Mouse (Mus musculus) ES-E14 (cell line): ENCODE measurements around the gene Abca7. TPM values are rescaled to one million over a fixed set of nuclear protein-coding genes. Genes with fewer than 3 reads are reported as not detected.
A peak's percentile ranks its signal among the peaks of the same experiment; 100 is the strongest.

Experiments used
- DNase-seq: peaks from one replicate; pipeline ENCODE4 v3.0.0-alpha.2; 2013; ENCODE audit warnings: low read depth, low spot score
- H3K27ac ChIP-seq: 2 replicates; pipeline ENCODE4 v1.5.1; 2012; ENCODE audit warnings: low read depth, mild to moderate bottlenecking, low read length, moderate library complexity, mixed read lengths; ENCODE audit not compliant: poor library complexity, insufficient read depth, severe bottlenecking
- H3K36me3 ChIP-seq: 2 replicates; pipeline ENCODE4 v1.6.1; 2012; ENCODE audit warnings: mild to moderate bottlenecking, low read length, moderate library complexity, mixed read lengths; ENCODE audit not compliant: control insufficient read depth, poor library complexity, insufficient read depth, severe bottlenecking
- H3K4me1 ChIP-seq, 2 experiments: fragments of 150-350 bp in 1 of 2; sonication (generic) in 1 of 2; 2 replicates each; pipeline ENCODE4 v1.6.1; 2012; ENCODE audit warnings: low read length in 2 of 2, mild to moderate bottlenecking in 1 of 2, mixed read lengths in 1 of 2; ENCODE audit not compliant: control insufficient read depth in 2 of 2, insufficient read depth in 2 of 2, poor library complexity in 1 of 2
- H3K4me3 ChIP-seq, 2 experiments: fragments of 150-350 bp in 1 of 2; sonication (generic) in 1 of 2; 2 replicates each; pipeline ENCODE4 v1.5.1; 2012; ENCODE audit warnings: low read length in 2 of 2, low read depth in 1 of 2, mild to moderate bottlenecking in 1 of 2, mixed read lengths in 1 of 2; ENCODE audit not compliant: insufficient read depth in 1 of 2, poor library complexity in 1 of 2, severe bottlenecking in 1 of 2
- H3K9ac ChIP-seq: 2 replicates; pipeline ENCODE4 v1.6.1; 2012; ENCODE audit warnings: low read depth, mild to moderate bottlenecking, low read length, mixed read lengths; ENCODE audit not compliant: poor library complexity, insufficient read depth, severe bottlenecking
- H3K9me3 ChIP-seq: fragments of 150-350 bp; sonication (generic); 2 replicates; pipeline ENCODE4 v1.6.1; 2012; ENCODE audit warnings: low read depth, mild to moderate bottlenecking, low read length; ENCODE audit not compliant: control insufficient read depth, insufficient read depth
- CHD2 ChIP-seq: IDR thresholded peaks from 2 replicates; pipeline ENCODE4 v1.6.1; 2014; ENCODE audit warnings: mild to moderate bottlenecking, low read depth, low read length, inconsistent platforms
- HCFC1 ChIP-seq: IDR thresholded peaks from 2 replicates; pipeline ENCODE4 v1.6.1; 2012; ENCODE audit warnings: low read length, inconsistent platforms, borderline replicate concordance; ENCODE audit not compliant: insufficient read depth
- MAFK ChIP-seq: IDR thresholded peaks from 2 replicates; pipeline ENCODE4 v1.6.1; 2014; ENCODE audit warnings: mild to moderate bottlenecking, low read depth, low read length, inconsistent platforms; ENCODE audit not compliant: insufficient read depth
- ZC3H11A ChIP-seq: IDR thresholded peaks from 2 replicates; pipeline ENCODE4 v1.6.1; 2012; ENCODE audit warnings: low read depth, mild to moderate bottlenecking, inconsistent platforms, low read length, borderline replicate concordance
- ZNF384 ChIP-seq: IDR thresholded peaks from 2 replicates; pipeline ENCODE4 v1.6.1; 2012; ENCODE audit warnings: low read depth, low read length, inconsistent platforms
- in situ Hi-C, 2 experiments: fragments of 600-800 bp; cut with MboI; formaldehyde crosslinking; loops; one replicate each; pipeline ENCODE4 v1.15.1; 2025; ENCODE audit warnings: low sequenced_read_pairs in 2 of 2, inconsistent platforms in 1 of 2; ENCODE audit not compliant: unreplicated experiment in 2 of 2
- total RNA-seq: library from RNA; depleted of rRNA; stranded (reverse); fragments of 300-350 nt; gene quantifications from 2 replicates; pipeline ENCODE4 v1.2.3, GENCODE M21; 2012

Gene Abca7
- total RNA-seq, 1 experiment: 8.8 TPM

DNA sequence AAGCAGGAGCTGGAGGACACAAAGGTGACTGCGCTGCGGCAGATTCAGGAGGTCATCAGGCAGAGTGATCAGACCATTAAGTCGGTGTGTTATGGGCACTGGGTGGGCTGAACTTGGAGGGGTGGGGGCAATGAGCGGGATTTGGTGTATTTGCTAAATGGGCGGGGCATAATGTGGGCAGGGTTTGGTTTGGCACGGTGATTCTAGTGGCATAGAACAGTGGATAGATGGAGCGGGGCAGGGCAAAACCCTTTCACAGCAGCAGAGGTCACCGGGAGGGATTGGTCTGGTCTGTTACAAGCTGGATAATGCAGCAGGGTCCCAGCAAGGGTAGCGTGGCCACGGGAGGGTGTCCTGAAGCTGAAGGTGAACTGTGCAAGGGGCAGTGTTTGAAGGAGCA, 29.2 kb downstream of the Abca7 start:
- Histone ChIP-seq H3K9me3 (no peaks in the 10 kb centered on the region), H3K9ac (no peak overlapping the region), H3K27ac (no peak overlapping the region), H3K4me3 (no peak overlapping the region), H3K4me1 (peaks cover 0 to 47% of the 10 kb centered on the region in 2 experiments; a peak in 2 of 4 replicates), H3K36me3 (peaks cover 4% of the 10 kb centered on the region; the same call in 1 of the 2 replicates)
- no peak for DNase-seq
- in situ Hi-C loops: no loop called here
- TF ChIP-seq ZNF384 (no peak), MAFK (no peak), CHD2 (no peak), ZC3H11A (no peak), HCFC1 (no peak)

DNA sequence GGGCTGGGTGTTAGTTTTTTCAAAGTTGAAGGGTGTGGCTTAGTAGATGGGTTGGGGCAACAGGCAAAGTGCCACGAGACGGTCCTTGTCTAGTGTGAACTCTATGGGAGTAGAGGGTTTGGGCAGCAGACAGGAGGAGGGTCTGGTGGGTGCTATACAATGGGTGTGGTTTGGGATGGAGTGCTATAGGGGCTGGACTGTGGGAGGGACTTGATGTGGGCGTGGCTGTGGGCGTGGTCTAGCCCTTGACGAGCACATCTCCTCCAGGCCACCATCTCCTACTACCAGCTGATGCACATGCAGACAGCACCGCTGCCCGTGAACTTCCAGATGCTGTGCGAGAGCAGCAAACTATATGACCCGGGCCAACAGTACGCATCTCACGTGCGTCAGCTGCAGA, 29.6 kb downstream of the Abca7 start:
- Histone ChIP-seq H3K36me3 (peaks cover 7% of the 10 kb centered on the region; the same call in 1 of the 2 replicates), H3K9ac (no peak overlapping the region), H3K4me1 (peaks cover 0 to 43% of the 10 kb centered on the region in 2 experiments; a peak in 2 of 4 replicates), H3K27ac (no peak overlapping the region), H3K9me3 (no peaks in the 10 kb centered on the region), H3K4me3 (no peak overlapping the region)
- in situ Hi-C loops: no loop called here
- DNase-seq: peak; percentile 86
- TF ChIP-seq HCFC1: no peak
- TF ChIP-seq MAFK: no peak
- TF ChIP-seq CHD2: no peak

DNA sequence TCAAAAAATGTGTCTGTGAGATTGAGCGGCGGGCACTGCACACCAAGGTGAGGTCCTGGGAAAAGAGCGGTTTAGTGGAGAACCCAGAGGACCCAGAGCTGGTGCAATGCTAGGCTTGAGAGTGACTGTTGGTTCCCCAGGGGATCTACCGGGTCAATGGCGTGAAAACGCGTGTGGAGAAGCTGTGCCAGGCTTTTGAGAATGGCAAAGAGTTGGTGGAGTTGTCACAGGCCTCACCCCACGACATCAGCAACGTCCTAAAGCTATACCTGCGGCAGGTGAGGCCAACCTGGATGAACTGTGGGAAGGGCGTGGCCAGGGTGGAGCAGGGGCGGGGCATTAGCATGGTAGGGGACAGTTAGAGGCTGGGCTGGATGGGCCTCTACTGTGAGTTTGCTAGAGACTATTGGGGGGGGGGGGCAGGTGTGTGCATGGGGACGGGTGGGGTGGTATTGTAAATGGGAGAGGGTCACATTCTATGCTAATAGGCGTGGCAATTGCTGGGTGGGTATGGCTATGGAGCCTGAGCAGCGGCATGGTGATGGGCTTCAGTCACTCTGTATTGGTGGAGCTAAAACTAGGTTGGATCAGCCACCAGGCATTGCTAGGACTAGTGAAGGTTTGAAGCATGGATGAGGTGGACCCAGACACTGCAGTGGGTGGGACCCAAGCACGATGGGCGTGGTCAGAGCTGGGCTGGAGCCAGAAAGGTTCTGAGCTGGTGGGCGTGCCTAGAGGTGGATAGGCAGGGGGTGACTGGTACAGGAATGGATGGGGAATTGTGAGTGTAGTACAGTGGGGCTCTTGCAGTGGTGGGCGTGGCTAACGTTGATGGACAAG, 31.6 kb downstream of the Abca7 start:
- Histone ChIP-seq H3K27ac (no peak overlapping the region), H3K4me3 (no peak overlapping the region), H3K36me3 (peaks cover 5% of the 10 kb centered on the region; the same call in 1 of the 2 replicates), H3K4me1 (peaks cover 0 to 39% of the 10 kb centered on the region in 2 experiments; a peak in 2 of 4 replicates), H3K9ac (no peak overlapping the region), H3K9me3 (no peaks in the 10 kb centered on the region)
- in situ Hi-C loops: no loop called here
- DNase-seq: peak; percentile 77
- TF ChIP-seq ZC3H11A (no peak), CHD2 (no peak), HCFC1 (no peak), MAFK (no peak), ZNF384 (no peak)

DNA sequence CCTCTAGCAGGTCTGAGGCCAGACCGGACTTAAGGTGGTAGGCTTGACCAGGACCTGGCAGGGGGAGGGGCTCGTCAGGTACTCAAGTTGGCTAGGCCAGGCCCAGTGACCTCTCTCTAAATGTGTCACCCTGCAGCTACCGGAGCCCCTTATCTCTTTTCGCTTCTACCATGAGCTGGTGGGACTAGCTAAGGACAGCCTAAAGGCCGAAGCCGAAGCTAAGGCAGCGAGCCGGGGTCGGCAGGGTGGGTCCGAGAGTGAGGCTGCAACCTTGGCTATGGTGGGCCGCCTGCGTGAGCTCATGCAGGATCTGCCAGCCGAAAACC, 32.2 kb downstream of the Abca7 start:
- no peak overlapping the region for H3K9ac ChIP-seq

DNA sequence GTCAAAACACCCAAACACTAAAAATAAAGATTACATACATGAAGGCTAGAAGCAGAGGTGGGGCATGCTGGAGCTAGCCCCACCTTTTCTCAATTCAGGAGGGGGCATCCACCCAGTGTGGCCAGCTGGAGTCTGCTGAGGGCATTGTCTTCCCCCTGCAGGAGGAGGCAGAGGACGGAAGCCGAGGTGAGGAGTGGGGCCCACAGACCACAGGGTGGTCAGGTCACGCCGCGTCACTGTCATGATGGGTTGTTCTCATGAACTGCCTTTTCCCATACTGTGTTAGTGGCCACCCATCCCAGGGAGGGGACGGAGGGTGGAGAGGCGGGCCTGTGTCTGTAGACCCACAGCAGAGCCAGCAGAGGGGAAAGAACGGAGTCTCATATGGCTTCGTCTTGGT, 33.9 kb downstream of the Abca7 start:
- in situ Hi-C loops: no loop called here
- TF ChIP-seq ZNF384: no peak
- no peak for TF ChIP-seq HCFC1
- TF ChIP-seq ZC3H11A: no peak
- no peak for TF ChIP-seq CHD2
- TF ChIP-seq MAFK: no peak
- H3K27ac ChIP-seq: no peak overlapping the region
- H3K36me3 ChIP-seq: peaks cover 10% of the 10 kb centered on the region; the same call in 1 of the 2 replicates
- H3K9me3 ChIP-seq: no peaks in the 10 kb centered on the region
- H3K4me3 ChIP-seq: no peak overlapping the region
- DNase-seq: no peak
- peaks cover 6 to 37% of the 10 kb centered on the region in 2 experiments for H3K4me1 ChIP-seq
- H3K9ac ChIP-seq: no peak overlapping the region

More for the DNA sequence above, 32.2 kb downstream of the Abca7 start:
- H3K27ac ChIP-seq: no peak overlapping the region
- peaks cover 5% of the 10 kb centered on the region; the same call in 1 of the 2 replicates for H3K36me3 ChIP-seq
- peaks cover 0 to 42% of the 10 kb centered on the region in 2 experiments; a peak in 2 of 4 replicates for H3K4me1 ChIP-seq
- DNase-seq: no peak
- no peaks in the 10 kb centered on the region for H3K9me3 ChIP-seq
- H3K4me3 ChIP-seq: no peak overlapping the region
- no peak for TF ChIP-seq HCFC1
- TF ChIP-seq ZNF384: no peak
- no peak for TF ChIP-seq MAFK
- no peak for TF ChIP-seq ZC3H11A
- TF ChIP-seq CHD2: no peak
- in situ Hi-C loops: no loop called here
